Mouse (Mus musculus) intestine, postnatal 0 days (tissue): ENCODE results near the gene Polh. TPM values are rescaled to one million over a fixed set of nuclear protein-coding genes. Genes with fewer than 3 reads are reported as not detected.

Experiments used
- ATAC-seq: fragments of 200-750 bp; cut with Nextera tagmentation; 2 replicates; pipeline ENCODE4 v1.8.0; 2017; ENCODE audit warnings: mild to moderate bottlenecking, moderate TSS enrichment, moderate library complexity
- H3K27ac ChIP-seq: fragments of 300-500 bp; sonication (generic); 2 replicates; pipeline ENCODE4 v1.5.1; 2014; ENCODE audit warnings: mild to moderate bottlenecking, low read depth, low read length, moderate library complexity
- H3K27me3 ChIP-seq: fragments of 300-500 bp; sonication (generic); replicated peaks from 2 replicates; pipeline ENCODE4 v1.6.1; 2014; ENCODE audit warnings: low read length, mixed read lengths; ENCODE audit not compliant: control insufficient read depth, insufficient read depth
- H3K36me3 ChIP-seq: fragments of 300-500 bp; sonication (generic); 2 replicates; pipeline ENCODE4 v1.6.1; 2014; ENCODE audit warnings: mild to moderate bottlenecking, moderate library complexity; ENCODE audit not compliant: control insufficient read depth, insufficient read depth
- H3K4me1 ChIP-seq: fragments of 300-500 bp; sonication (generic); replicated peaks from 2 replicates; pipeline ENCODE4 v1.6.1; 2014; ENCODE audit warnings: antibody characterized with exemption, low read length, mixed read lengths; ENCODE audit not compliant: control insufficient read depth, insufficient read depth
- H3K4me2 ChIP-seq: fragments of 300-500 bp; sonication (generic); replicated peaks from 2 replicates; pipeline ENCODE4 v1.6.1; 2014; ENCODE audit warnings: low read depth, mild to moderate bottlenecking, moderate library complexity
- H3K4me3 ChIP-seq: fragments of 300-500 bp; sonication (generic); 2 replicates; pipeline ENCODE4 v1.5.1; 2014; ENCODE audit warnings: low read depth, low read length
- H3K9ac ChIP-seq: fragments of 300-500 bp; sonication (generic); 2 replicates; pipeline ENCODE4 v1.6.1; 2014; ENCODE audit warnings: mild to moderate bottlenecking, low read depth, low read length
- H3K9me3 ChIP-seq: fragments of 300-500 bp; sonication (generic); 2 replicates; pipeline ENCODE4 v1.6.1; 2016; ENCODE audit warnings: mixed run types; ENCODE audit not compliant: control insufficient read depth
- CTCF ChIP-seq: sonication (generic); IDR thresholded peaks from 2 replicates; pipeline ENCODE4 v1.5.1; 2016; ENCODE audit warnings: low read depth, mild to moderate bottlenecking, control low read depth, antibody characterized with exemption, moderate library complexity
- WGBS: fragments of 180-500 bp; shearing (Covaris S2); extraction: QIAGEN DNeasy Blood & Tissue Kit; methylation state at CpG from one replicate; pipeline ENCODE4 v1.1.7; 2014; 5-methylcytosine and 5-hydroxymethylcytosine counted together
- polyA plus RNA-seq: library from polyadenylated mRNA; unstranded; fragments of >200 nt; fragmentation: Nextera tagmentation; extraction: Ambion mirVana; gene quantifications from 2 replicates; pipeline ENCODE4 v1.2.1, GENCODE M21; 2015

The Polh gene
- polyA plus RNA-seq, 1 experiment from 2014 or later, result 4.7 TPM

GRCm38 (mm10) chr17:46242993-46243392 is 40.5 kb upstream of the Polh start:
- TF ChIP-seq CTCF, result no peak
- 68% methylated on average over 4 of the region's 4 CpGs for WGBS
- Histone ChIP-seq H3K4me1 (peaks cover 4% of the 10 kb centered on the region; the same call in 1 of the 2 replicates), H3K9ac (no peak overlapping the region), H3K9me3 (no peaks in the 10 kb centered on the region), H3K27ac (no peak overlapping the region; the same call in 1 of the 2 replicates), H3K27me3 (no peaks in the 10 kb centered on the region), H3K36me3 (peaks cover 64% of the 10 kb centered on the region), H3K4me3 (no peak overlapping the region), H3K4me2 (no peak overlapping the region)
- no peak for ATAC-seq

GRCm38 (mm10) chr17:46242274-46242673 is 39.8 kb upstream of the Polh start:
- no peak for ATAC-seq
- TF ChIP-seq CTCF, result no peak
- no peaks in the 10 kb centered on the region for H3K9me3 ChIP-seq
- peaks cover 4% of the 10 kb centered on the region; the same call in 1 of the 2 replicates for H3K4me1 ChIP-seq
- no peaks in the 10 kb centered on the region for H3K27me3 ChIP-seq
- H3K27ac ChIP-seq, result no peak overlapping the region
- 90% methylated on average over 13 of the region's 13 CpGs for WGBS
- H3K4me2 ChIP-seq, result no peak overlapping the region
- H3K36me3 ChIP-seq, result peaks cover 71% of the 10 kb centered on the region
- H3K4me3 ChIP-seq, result no peak overlapping the region
- no peak overlapping the region for H3K9ac ChIP-seq

DNA sequence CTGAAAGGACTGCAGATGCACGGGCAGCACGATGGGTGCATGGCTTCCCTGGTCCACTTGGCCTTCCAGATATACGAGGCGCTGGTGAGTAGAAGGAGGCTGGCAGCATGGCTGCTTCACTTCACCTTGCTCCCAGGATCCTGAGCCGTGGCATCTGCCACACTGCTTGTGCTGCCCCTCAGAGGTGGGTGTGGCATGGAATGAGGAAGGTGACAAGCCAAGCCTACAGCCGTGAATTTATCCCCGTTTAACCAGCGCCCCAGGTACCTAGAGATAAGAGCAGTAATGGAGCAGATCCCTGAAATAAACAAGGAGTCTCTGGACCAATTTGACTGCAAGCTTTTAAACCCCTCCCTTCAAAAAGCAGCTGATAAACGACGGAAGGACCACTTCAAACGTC is 39.0 kb upstream of the Polh start:
- 55% methylated on average over 11 of the region's 11 CpGs for WGBS
- ATAC-seq, result no peak
- TF ChIP-seq CTCF, result no peak
- Histone ChIP-seq H3K27me3 (no peaks in the 10 kb centered on the region), H3K4me3 (no peak overlapping the region), H3K27ac (no peak overlapping the region), H3K9me3 (no peaks in the 10 kb centered on the region), H3K36me3 (peaks cover 79% of the 10 kb centered on the region), H3K9ac (no peak overlapping the region), H3K4me1 (no peaks in the 10 kb centered on the region), H3K4me2 (no peak overlapping the region)

- WGBS, result 88% methylated on average over 15 of the region's 15 CpGs
- Histone ChIP-seq H3K9ac (no peak overlapping the region), H3K36me3 (peaks cover 75% of the 10 kb centered on the region), H3K4me3 (no peak overlapping the region), H3K9me3 (no peaks in the 10 kb centered on the region), H3K4me2 (no peak overlapping the region), H3K27me3 (no peaks in the 10 kb centered on the region), H3K27ac (no peak overlapping the region), H3K4me1 (no peaks in the 10 kb centered on the region)
- no peak for ATAC-seq
- TF ChIP-seq CTCF, result no peak
Observed at GRCm38 (mm10) chr17:46239516-46240114, 37.2 kb upstream of the Polh start.

DNA sequence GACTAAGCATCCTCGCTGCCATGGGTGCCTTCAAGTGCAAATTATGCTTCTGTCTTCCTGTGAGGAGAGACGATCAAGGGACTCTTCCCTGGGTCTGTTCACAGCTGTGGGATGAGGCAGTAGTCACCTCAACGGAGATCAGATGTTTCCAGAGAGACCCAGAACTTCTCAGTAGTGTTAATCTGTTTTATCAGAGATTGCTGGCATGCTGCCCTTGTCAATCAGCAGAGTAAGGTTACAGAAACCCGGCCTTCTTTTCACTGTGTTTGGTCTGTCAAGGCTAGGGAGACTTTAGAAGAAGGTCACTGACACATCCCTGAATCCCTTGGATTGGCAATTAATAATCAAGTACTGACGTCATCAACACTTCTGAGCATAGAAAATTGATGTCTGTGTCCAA is 35.0 kb upstream of the Polh start:
- Histone ChIP-seq H3K4me2 (no peak overlapping the region), H3K9ac (no peak overlapping the region), H3K9me3 (no peaks in the 10 kb centered on the region), H3K36me3 (peaks cover 80% of the 10 kb centered on the region), H3K27me3 (no peaks in the 10 kb centered on the region), H3K4me1 (no peaks in the 10 kb centered on the region), H3K27ac (no peak overlapping the region), H3K4me3 (no peak overlapping the region)
- WGBS, result 87% methylated on average over 5 of the region's 5 CpGs
- TF ChIP-seq CTCF, result no peak
- ATAC-seq, result no peak

DNA sequence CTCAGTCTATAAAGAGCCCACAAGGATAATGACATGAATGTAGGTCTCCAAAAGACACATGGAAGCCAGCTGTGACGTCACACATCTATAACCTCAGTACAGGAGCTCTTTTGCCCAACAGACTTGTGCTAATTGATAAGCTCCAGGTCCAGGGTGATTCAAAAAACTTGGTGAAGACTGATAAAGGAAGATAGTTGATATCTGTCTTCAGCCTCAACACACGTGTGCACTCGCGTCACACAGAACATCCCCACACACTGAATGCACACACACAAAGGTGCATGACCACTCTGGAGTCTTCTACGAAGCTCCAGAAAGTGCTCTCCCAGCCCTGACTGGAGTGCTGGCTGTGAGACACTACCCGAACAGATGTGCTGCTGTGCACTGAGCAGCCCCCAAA is 34.6 kb upstream of the Polh start:
- H3K36me3 ChIP-seq, result peaks cover 76% of the 10 kb centered on the region
- H3K27ac ChIP-seq, result no peak overlapping the region
- no peak overlapping the region for H3K9ac ChIP-seq
- H3K27me3 ChIP-seq, result no peaks in the 10 kb centered on the region
- no peak for TF ChIP-seq CTCF
- no peaks in the 10 kb centered on the region for H3K9me3 ChIP-seq
- WGBS, result 92% methylated on average over 6 of the region's 6 CpGs
- no peak overlapping the region for H3K4me3 ChIP-seq
- no peak overlapping the region for H3K4me2 ChIP-seq
- no peaks in the 10 kb centered on the region for H3K4me1 ChIP-seq
- ATAC-seq, result no peak

GRCm38 (mm10) chr17:46236067-46236466 is 33.6 kb upstream of the Polh start:
- no peaks in the 10 kb centered on the region for H3K4me1 ChIP-seq
- H3K9ac ChIP-seq, result no peak overlapping the region
- no peaks in the 10 kb centered on the region for H3K27me3 ChIP-seq
- H3K27ac ChIP-seq, result no peak overlapping the region
- H3K36me3 ChIP-seq, result peaks cover 74% of the 10 kb centered on the region
- no peak for TF ChIP-seq CTCF
- no peak for ATAC-seq
- no peak overlapping the region for H3K4me2 ChIP-seq
- H3K4me3 ChIP-seq, result no peak overlapping the region
- WGBS, result 65% methylated on average over 1 of the region's 1 CpGs
- no peaks in the 10 kb centered on the region for H3K9me3 ChIP-seq
